Mouse (Mus musculus) thymus, postnatal 0 days (tissue): ENCODE measurements around the gene Crebl2. TPM values are rescaled to one million over a fixed set of nuclear protein-coding genes. Genes with fewer than 3 reads are reported as not detected.

Source experiments
- DNase-seq: peaks from one replicate; pipeline ENCODE4 v3.0.0-alpha.2; 2015; ENCODE audit warnings: low spot score
- polyA plus RNA-seq: library from polyadenylated mRNA; unstranded; fragments of >200 nt; fragmentation: Nextera tagmentation; extraction: Ambion mirVana; gene quantifications from 2 replicates; pipeline ENCODE4 v1.2.1, GENCODE M21; 2015

Crebl2 gene
- polyA plus RNA-seq, 1 experiment from 2014 or later, result 5.5 TPM

DNA sequence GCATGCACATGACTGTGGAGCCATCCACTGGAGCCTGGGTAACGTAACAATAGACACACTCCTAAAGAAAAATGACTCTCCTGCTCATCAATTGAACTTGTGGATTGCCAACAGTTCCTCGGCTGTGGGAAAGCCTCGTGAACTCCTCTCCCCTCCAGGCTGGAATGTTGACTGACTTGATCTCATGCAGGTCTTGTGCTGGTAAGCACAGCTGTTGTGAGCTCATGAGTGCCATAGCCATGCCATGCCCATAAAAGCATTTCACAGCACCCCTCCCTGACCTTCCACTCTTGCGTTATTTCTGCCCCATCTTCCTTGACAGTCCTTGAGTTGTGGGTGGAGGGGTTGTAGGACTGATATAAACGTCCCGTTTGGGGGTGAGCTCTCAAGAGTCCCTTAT, 9.5 kb upstream of the Crebl2 start:
- no peak for DNase-seq

DNA sequence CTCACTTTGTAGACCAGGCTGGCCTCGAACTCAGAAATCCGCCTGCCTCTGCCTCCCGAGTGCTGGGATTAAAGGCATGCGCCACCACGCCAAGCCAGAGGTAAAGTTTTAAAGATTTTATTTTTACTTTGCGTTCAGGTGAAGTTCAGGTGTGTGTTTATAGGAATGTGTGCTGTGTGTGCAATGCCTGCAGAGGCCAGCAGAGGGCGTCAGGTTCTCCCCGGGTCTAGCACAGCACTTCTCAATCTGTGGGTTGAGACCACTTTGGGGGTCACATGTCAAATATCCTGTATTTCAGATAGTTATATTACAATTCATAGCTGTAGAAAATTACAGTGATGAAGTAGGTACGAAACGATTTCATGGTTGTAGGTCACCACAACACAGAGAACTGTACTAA, 7.1 kb upstream of the Crebl2 start:
- peak; percentile 32 for DNase-seq

GRCm38 (mm10) chr6:134830776-134831175, 822 bp downstream of the Crebl2 start:
- DNase-seq, result no peak

GRCm38 (mm10) chr6:134834585-134835251, 4.8 kb downstream of the Crebl2 start:
- no peak for DNase-seq

- DNase-seq, result no peak
Measured at GRCm38 (mm10) chr6:134838111-134838510, 8.2 kb downstream of the Crebl2 start.

DNA sequence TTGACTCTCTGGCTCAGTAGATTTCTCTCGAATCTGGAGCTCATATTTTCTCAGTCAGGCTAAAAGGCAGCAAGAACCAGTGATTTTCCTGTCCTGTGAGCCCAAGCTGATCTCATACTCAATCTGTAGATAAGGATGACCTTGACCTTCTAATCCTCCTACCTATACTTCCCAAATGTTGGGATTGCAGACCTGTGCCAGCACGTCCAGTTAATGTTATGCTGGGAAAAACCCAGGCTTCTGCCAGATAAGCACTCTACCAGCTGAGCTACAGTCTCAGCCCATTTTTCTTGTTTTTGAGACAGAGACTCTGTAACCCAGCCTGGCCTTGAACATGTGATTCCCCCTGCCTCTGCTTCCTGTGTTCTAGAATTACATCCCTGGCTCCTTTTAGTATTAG, 10.4 kb downstream of the Crebl2 start:
- no peak for DNase-seq

GRCm38 (mm10) chr6:134845726-134846125, 15.8 kb downstream of the Crebl2 start:
- no peak for DNase-seq

- no peak for DNase-seq
Measured at GRCm38 (mm10) chr6:134846308-134846707, 16.4 kb downstream of the Crebl2 start.

DNA sequence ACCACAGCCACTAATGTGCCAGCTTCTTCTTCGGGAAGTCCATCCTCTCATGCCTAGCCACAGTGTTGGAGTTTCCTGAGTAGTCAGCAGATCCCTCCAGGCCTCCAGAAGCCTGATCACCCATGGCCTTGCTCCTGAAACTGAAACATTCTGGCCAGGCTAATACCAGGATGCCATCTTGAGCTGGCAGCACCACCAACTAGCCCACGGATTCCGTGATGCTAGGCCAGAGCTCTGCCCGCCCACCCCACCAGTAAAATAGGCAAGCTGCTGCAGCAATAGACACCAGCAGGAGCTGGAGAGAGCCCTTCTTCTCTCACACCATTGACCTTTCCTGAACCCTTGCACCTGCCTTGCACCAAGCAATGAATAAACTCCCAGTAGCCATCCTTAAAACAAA, 17.6 kb downstream of the Crebl2 start:
- DNase-seq, result no peak

DNA sequence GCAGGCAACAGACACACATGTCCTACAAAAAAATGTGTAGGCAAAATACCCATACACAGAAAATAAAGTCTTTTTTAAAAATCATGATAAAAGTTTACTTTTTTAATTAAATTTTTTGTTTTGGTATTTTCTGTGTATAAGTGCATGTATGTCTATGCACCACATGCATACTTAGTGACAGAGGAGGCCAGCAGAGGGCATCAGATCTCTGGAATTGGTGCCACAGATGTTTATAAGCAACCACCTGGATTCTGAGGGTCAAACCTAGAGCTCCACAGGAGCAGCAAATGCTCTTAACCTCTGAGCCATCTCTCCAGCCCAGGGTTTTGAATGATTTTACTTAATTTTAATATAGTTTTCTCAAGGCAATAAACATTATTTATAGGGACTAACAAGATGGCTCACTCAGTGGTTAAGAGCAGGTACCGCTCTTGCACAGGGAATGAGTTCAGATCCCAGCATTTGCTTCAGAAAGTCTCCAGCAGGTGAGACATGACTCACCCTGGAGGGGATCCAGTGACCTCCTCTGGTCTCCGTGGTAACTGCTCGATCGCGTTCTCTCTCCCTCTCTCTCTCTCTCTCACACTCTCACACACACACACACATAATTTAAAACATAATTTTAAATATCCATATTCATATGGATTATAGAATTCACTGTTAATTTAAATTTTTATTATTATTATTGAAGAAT, 18.4 kb downstream of the Crebl2 start:
- peak; percentile 68 for DNase-seq

DNA sequence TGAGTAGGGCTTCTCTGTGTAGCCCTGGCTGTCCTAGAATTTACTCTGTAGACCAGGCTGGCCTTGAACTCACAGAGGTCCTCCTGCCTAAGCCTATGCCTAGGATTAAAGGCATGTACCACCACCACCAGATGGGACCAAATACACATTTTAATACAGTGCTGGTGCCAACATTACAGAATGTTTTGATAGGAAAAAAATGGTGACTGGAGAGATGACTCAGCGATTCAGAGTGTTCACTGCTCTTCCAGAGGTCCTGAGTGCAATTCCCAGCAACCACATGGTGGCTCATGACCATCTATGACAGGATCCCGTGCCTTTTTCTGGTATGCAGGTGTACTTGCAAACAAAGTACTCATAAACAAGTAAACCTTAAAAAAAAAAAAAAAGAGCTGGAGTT, 19.5 kb downstream of the Crebl2 start:
- DNase-seq, result no peak

- no peak for DNase-seq
Measured at GRCm38 (mm10) chr6:134849985-134850384, 20.0 kb downstream of the Crebl2 start.

DNA sequence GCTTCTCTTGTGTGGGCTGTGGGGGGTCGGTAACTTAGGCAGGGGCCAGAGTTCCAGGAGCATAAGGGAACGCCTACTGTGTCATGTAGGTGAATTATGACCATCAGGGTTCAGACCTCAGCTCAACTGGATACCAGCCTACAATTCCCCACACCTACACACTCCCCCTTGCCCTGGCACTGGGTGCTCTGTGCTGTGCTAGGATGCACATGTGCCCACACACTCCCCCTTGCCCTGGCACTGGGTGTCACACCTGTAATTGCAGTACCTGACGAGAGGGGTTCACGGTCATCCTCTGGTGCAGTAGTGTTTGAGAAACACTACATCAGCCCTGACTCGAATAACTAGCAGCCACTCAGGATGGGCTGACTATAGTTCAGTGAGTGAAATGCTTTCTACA, 24.8 kb downstream of the Crebl2 start:
- no peak for DNase-seq

DNA sequence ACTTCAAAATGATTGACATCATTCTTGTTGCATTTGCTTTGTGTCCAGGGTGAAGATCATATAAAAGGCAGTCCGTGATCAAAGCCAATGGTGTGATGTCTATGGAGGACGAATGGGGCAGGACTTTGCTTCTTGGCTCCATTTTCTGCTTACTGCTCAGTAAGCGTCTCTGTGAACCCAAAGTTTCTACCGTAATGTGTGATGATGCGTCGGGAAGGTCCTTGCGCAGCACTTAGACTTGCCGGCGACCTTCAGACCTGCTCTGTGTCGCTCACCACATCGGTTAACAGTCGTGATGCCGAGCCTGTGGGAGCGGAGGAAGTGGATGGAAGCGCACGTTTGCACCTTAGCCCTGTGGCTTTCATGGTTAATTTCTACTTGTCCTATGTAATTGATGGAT, 26.0 kb downstream of the Crebl2 start:
- DNase-seq, result no peak

DNA sequence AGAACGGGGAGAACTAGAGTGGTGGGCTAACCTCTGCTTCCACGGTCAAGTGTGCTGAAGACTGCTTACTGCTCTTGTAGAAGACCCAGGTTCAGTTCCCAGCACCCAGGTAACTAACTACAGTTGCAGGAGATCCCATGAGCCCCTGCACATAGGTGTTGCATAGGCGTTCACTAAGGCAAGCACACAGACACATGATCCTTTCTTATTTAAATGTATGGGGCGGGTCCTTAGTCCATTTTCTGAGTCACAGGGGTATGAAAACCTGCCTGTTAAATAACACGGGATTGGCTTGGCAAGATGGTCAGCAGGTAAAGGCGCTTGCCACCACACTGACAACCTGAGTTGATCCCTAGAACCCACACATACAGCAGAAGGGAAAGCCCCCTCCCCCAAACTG, 29.1 kb downstream of the Crebl2 start:
- DNase-seq, result no peak

- no peak for DNase-seq
Measured at GRCm38 (mm10) chr6:134860275-134860674, 30.3 kb downstream of the Crebl2 start.

DNA sequence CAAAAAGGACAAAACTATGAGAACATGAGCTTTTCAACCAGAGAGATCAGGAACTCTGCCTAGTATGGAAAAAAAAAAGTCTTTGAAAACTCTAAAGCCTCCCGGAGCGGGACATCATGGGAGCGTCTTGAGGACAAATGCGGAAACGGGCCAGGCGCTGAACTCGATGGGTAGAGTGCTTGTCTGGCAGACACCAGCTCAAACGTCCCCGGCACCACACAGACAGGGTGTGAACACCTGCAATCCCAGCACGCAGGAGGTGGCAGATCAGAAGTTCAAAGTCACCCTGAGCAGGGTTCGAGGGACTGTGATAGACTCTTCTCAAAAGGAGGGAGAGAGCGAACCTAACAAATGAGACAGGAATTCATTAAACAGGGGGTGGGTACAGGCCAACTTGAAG, 31.4 kb downstream of the Crebl2 start:
- no peak for DNase-seq

- DNase-seq, result no peak
Measured at GRCm38 (mm10) chr6:134862671-134863104, 32.7 kb downstream of the Crebl2 start.

DNA sequence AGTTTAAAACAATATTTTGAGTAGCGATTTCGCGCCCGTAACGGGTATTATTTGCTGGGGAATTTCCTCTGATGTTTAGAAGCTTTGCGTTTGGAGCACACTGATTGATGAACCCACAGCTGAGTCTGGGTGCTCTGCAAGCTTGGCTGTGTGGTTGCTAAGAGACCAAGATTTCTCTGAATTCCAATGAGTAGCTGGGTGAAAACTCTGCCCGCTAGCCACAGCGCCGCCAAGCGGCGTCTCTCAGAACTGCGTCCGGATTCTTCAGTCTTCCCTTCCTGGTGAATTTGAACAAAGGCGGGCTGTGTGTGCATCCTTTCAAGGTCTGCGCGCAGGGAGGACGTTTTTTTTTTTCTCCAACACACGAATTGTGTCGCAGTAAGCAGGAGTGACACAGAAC, 33.2 kb downstream of the Crebl2 start:
- peak; percentile 92 for DNase-seq

DNA sequence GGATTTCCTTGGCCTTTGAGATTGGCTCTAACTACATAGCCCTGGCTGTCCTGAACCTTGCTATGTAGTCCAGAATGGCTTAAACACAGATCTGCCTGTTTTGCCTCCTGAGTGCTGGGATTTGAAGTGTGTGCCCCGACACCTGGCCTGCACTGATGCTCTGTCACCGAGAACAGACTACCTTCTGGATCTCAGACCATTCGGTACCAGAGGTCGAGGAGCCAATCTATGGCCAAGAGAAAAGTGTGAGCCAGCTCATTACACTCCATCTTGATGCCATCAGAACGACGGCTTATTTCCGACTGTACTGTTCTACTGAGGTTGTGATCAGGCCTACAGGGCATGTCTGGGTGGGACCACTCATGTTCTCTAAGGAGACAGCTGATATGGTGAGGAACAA, 36.2 kb downstream of the Crebl2 start:
- DNase-seq, result no peak

- DNase-seq, result no peak
Measured at GRCm38 (mm10) chr6:134867325-134867724, 37.4 kb downstream of the Crebl2 start.

GRCm38 (mm10) chr6:134870209-134870742, 40.3 kb downstream of the Crebl2 start:
- no peak for DNase-seq

- DNase-seq, result no peak
Measured at GRCm38 (mm10) chr6:134870887-134871286, 40.9 kb downstream of the Crebl2 start.
